24 mouse cellular contexts compared by ENCODE assay signal in genomic region chr4:139830053-139830452, GRCm38 (mm10). TPM values are rescaled to one million over a fixed set of nuclear protein-coding genes. Genes with fewer than 3 reads are reported as not detected.
DNase-seq lines count a peak whose midpoint lies in the region; ATAC-seq and TF ChIP-seq lines count a peak whose summit lies in the region.
"Had no signal": no experiment of that assay in that cellular context is flagged by ENCODE, and none has a peak within 500 bp of the region (broad histone marks: within the 10 kb centered on the region; RNA-seq: fewer than 3 reads in every experiment).

No protein-coding gene starts in this region.

- peak overlapping the region; percentile 55 for H3K4me3 ChIP-seq in forebrain, embryonic 10.5 days
- no peak overlapping the region for H3K4me3 ChIP-seq in forebrain, postnatal 0 days (ENCODE audit: low read depth, low read length)
- H3K4me3 ChIP-seq in embryonic facial prominence, embryonic 11.5 days (ENCODE audit: low read depth, low read length), result peak overlapping the region; percentile 39
- H3K4me3 ChIP-seq in limb, embryonic 14.5 days (replicated peaks; ENCODE audit: low read length), result 0 out of 2 replicates have a peak overlapping the region, but pooled peaks have one; percentile 5
- peak overlapping the region; percentile 2 for H3K4me3 ChIP-seq in midbrain, postnatal 0 days (ENCODE audit: low read depth, low read length)
- H3K4me3 ChIP-seq in heart, embryonic 11.5 days (ENCODE audit: low read depth, low read length), result no peak overlapping the region
- H3K4me3 ChIP-seq: forebrain, embryonic 12.5 days had no signal

- no peaks in the 10 kb centered on the region for H3K9me3 ChIP-seq in forebrain, embryonic 10.5 days
- no peaks in the 10 kb centered on the region for H3K9me3 ChIP-seq in forebrain, postnatal 0 days (ENCODE audit: low read length)
- H3K9me3 ChIP-seq in embryonic facial prominence, embryonic 11.5 days (replicated peaks; ENCODE audit: control insufficient read depth, low read length), result no peaks in the 10 kb centered on the region
- no peaks in the 10 kb centered on the region for H3K9me3 ChIP-seq in limb, embryonic 14.5 days (ENCODE audit: control insufficient read depth, low read length)
- no peaks in the 10 kb centered on the region for H3K9me3 ChIP-seq in midbrain, postnatal 0 days (ENCODE audit: low read length)
- no peaks in the 10 kb centered on the region for H3K9me3 ChIP-seq in heart, embryonic 11.5 days (replicated peaks; ENCODE audit: control insufficient read depth, low read length)
- H3K9me3 ChIP-seq: forebrain, embryonic 12.5 days had no signal

- H3K27me3 ChIP-seq in forebrain, embryonic 10.5 days (ENCODE audit: poor library complexity, severe bottlenecking), result peaks cover 100% of the 10 kb centered on the region
- peaks cover 88% of the 10 kb centered on the region for H3K27me3 ChIP-seq in forebrain, postnatal 0 days (ENCODE audit: insufficient read depth, low read length)
- peaks cover 94% of the 10 kb centered on the region for H3K27me3 ChIP-seq in embryonic facial prominence, embryonic 11.5 days (ENCODE audit: control insufficient read depth, insufficient read depth, low read length)
- peaks cover 99% of the 10 kb centered on the region for H3K27me3 ChIP-seq in limb, embryonic 14.5 days (ENCODE audit: control insufficient read depth, insufficient read depth, low read length)
- peaks cover 37% of the 10 kb centered on the region for H3K27me3 ChIP-seq in midbrain, postnatal 0 days (ENCODE audit: insufficient read depth, low read length)
- peaks cover 100% of the 10 kb centered on the region for H3K27me3 ChIP-seq in heart, embryonic 11.5 days (ENCODE audit: control insufficient read depth, insufficient read depth, low read length)

- 3% methylated on average over 14 of the region's 14 CpGs for WGBS in forebrain, embryonic 10.5 days
- 9% methylated on average over 14 of the region's 14 CpGs for WGBS in forebrain, postnatal 0 days
- WGBS in embryonic facial prominence, embryonic 11.5 days, result 4% methylated on average over 14 of the region's 14 CpGs
- 2% methylated on average over 14 of the region's 14 CpGs for WGBS in limb, embryonic 14.5 days
- WGBS in midbrain, postnatal 0 days, result 15% methylated on average over 14 of the region's 14 CpGs
- 2% methylated on average over 14 of the region's 14 CpGs for WGBS in heart, embryonic 11.5 days (ENCODE audit: insufficient replicate concordance)

- H3K27ac ChIP-seq in forebrain, embryonic 10.5 days, result peak overlapping the region; percentile 78; the same call in 1 of the 2 replicates
- H3K27ac ChIP-seq in forebrain, postnatal 0 days (ENCODE audit: low read depth, low read length), result no peak overlapping the region
- H3K27ac ChIP-seq in embryonic facial prominence, embryonic 11.5 days (replicated peaks; ENCODE audit: low read depth, low read length), result no peak overlapping the region
- H3K27ac ChIP-seq in limb, embryonic 14.5 days (replicated peaks; ENCODE audit: low read depth, low read length), result no peak overlapping the region
- H3K27ac ChIP-seq in midbrain, postnatal 0 days (ENCODE audit: low read depth, low read length), result 0 out of 2 replicates have a peak overlapping the region, but pooled peaks have one; percentile 13
- no peak overlapping the region for H3K27ac ChIP-seq in heart, embryonic 11.5 days (ENCODE audit: low read depth, low read length)
- H3K27ac ChIP-seq: forebrain, embryonic 12.5 days had no signal

- H3K4me1 ChIP-seq in forebrain, embryonic 10.5 days, result peaks cover 90% of the 10 kb centered on the region
- no peaks in the 10 kb centered on the region for H3K4me1 ChIP-seq in forebrain, postnatal 0 days (ENCODE audit: insufficient read depth)
- H3K4me1 ChIP-seq in embryonic facial prominence, embryonic 11.5 days (ENCODE audit: control insufficient read depth, insufficient read depth, low read length), result peaks cover 6% of the 10 kb centered on the region
- peaks cover 3% of the 10 kb centered on the region; the same call in 1 of the 2 replicates for H3K4me1 ChIP-seq in limb, embryonic 14.5 days (ENCODE audit: control insufficient read depth, insufficient read depth, low read length)
- H3K4me1 ChIP-seq in midbrain, postnatal 0 days (ENCODE audit: insufficient read depth, low read length), result no peaks in the 10 kb centered on the region
- peaks cover 6% of the 10 kb centered on the region for H3K4me1 ChIP-seq in heart, embryonic 11.5 days (ENCODE audit: control insufficient read depth, insufficient read depth, low read length)

- DNase-seq in forebrain, embryonic 10.5 days (ENCODE audit: extremely low spot score, low spot score), result no peak
- no peak for DNase-seq in forebrain, postnatal 0 days
- DNase-seq in embryonic facial prominence, embryonic 11.5 days (ENCODE audit: low spot score), result no peak
- DNase-seq in limb, embryonic 14.5 days (ENCODE audit: low spot score), result no peak
- no peak for DNase-seq in midbrain, postnatal 0 days (ENCODE audit: low spot score)
- DNase-seq in adrenal gland, adult (ENCODE audit: inconsistent age in 2 of 2, low spot score in 1 of 2), result no peak
- DNase-seq in gastrocnemius, postnatal 25 days, result no peak
- DNase-seq: adrenal gland, postnatal 36 days; cerebellum, adult 9-10 months; heart, adult 18-20 months; lung, embryonic 14.5 days; retina, postnatal 1 day; thymus, adult 2 months had no signal

- no peak for TF ChIP-seq POLR2A in limb, embryonic 14.5 days (IDR thresholded peaks at IDR 0.05; ENCODE audit: borderline replicate concordance, extremely low read depth, insufficient read depth, insufficient read length)

- no peak overlapping the region for H3K9ac ChIP-seq in forebrain, postnatal 0 days
- H3K9ac ChIP-seq in embryonic facial prominence, embryonic 11.5 days (replicated peaks; ENCODE audit: low read length), result peak overlapping the region; percentile 22; the same call in 1 of the 2 replicates
- peak overlapping the region; percentile 12; the same call in 1 of the 2 replicates for H3K9ac ChIP-seq in limb, embryonic 14.5 days (ENCODE audit: low read depth, low read length, severe bottlenecking)
- no peak overlapping the region for H3K9ac ChIP-seq in midbrain, postnatal 0 days (replicated peaks; ENCODE audit: low read length, poor library complexity, severe bottlenecking)
- H3K9ac ChIP-seq in heart, embryonic 11.5 days (ENCODE audit: low read depth, low read length), result no peak overlapping the region
- H3K9ac ChIP-seq: forebrain, embryonic 12.5 days; lung, embryonic 14.5 days had no signal

- no peak overlapping the region for H3K4me2 ChIP-seq in forebrain, postnatal 0 days (ENCODE audit: low read depth)
- H3K4me2 ChIP-seq in embryonic facial prominence, embryonic 11.5 days (ENCODE audit: low read depth, low read length), result peak overlapping the region; percentile 32
- H3K4me2 ChIP-seq in limb, embryonic 14.5 days (replicated peaks; ENCODE audit: low read depth, low read length, severe bottlenecking), result no peak overlapping the region
- peak overlapping the region; percentile 44 for H3K4me2 ChIP-seq in midbrain, postnatal 0 days (ENCODE audit: low read depth, low read length, poor library complexity, severe bottlenecking)
- H3K4me2 ChIP-seq in heart, embryonic 11.5 days, result no peak overlapping the region
- H3K4me2 ChIP-seq: forebrain, embryonic 12.5 days; liver, embryonic 11.5 days; lung, embryonic 14.5 days had no signal

- TF ChIP-seq CTCF in forebrain, postnatal 0 days (IDR thresholded peaks at IDR 0.05; ENCODE audit: low read depth), result no peak
- TF ChIP-seq CTCF in midbrain, postnatal 0 days (IDR thresholded peaks at IDR 0.05), result no peak

- H3K36me3 ChIP-seq in forebrain, embryonic 10.5 days (replicated peaks), result no peaks in the 10 kb centered on the region
- H3K36me3 ChIP-seq in forebrain, postnatal 0 days (ENCODE audit: insufficient read depth), result no peaks in the 10 kb centered on the region
- no peaks in the 10 kb centered on the region for H3K36me3 ChIP-seq in embryonic facial prominence, embryonic 11.5 days (replicated peaks; ENCODE audit: control insufficient read depth, insufficient read depth, low read depth, low read length)
- no peaks in the 10 kb centered on the region for H3K36me3 ChIP-seq in limb, embryonic 14.5 days (ENCODE audit: control insufficient read depth, insufficient read depth, low read length)
- no peaks in the 10 kb centered on the region for H3K36me3 ChIP-seq in midbrain, postnatal 0 days (ENCODE audit: insufficient read depth, low read length)
- H3K36me3 ChIP-seq in heart, embryonic 11.5 days (ENCODE audit: control insufficient read depth, insufficient read depth, low read length), result no peaks in the 10 kb centered on the region
- H3K36me3 ChIP-seq: forebrain, embryonic 12.5 days had no signal

- ATAC-seq in forebrain, postnatal 0 days, result no peak
- ATAC-seq in embryonic facial prominence, embryonic 11.5 days (replicated peaks; ENCODE audit: insufficient number of reproducible peaks, low FRiP score, low TSS enrichment, low read depth), result no peak
- ATAC-seq in limb, embryonic 14.5 days (ENCODE audit: low FRiP score, low read depth), result no peak
- no peak for ATAC-seq in midbrain, postnatal 0 days (ENCODE audit: low FRiP score)
- no peak for ATAC-seq in heart, embryonic 11.5 days (replicated peaks; ENCODE audit: insufficient number of reproducible peaks, low FRiP score, low TSS enrichment)
- ATAC-seq: activated CD4-positive, CD25-positive, alpha-beta regulatory T cell, adult 4 months had no signal

RNA-seq across cellular contexts. Expression of gene Pax7, which starts 3.3 kb away (rescaled TPM):
- polyA plus RNA-seq in forebrain, embryonic 10.5 days (2016; fragmentation: Nextera tagmentation; extraction: Ambion mirVana), result 2.2 and 2.4 TPM in 2 replicates
- total RNA-seq in forebrain, postnatal 0 days (2014; rRNA removed), result 0.05 and 0.31 TPM in 2 replicates
- polyA plus RNA-seq in forebrain, postnatal 0 days (2015; fragmentation: Nextera tagmentation; extraction: Ambion mirVana), result not detected in 2 replicates
- 1.9 and 2.0 TPM in 2 replicates for polyA plus RNA-seq in embryonic facial prominence, embryonic 11.5 days (2014; fragmentation: Nextera tagmentation; extraction: Ambion mirVana)
- polyA plus RNA-seq in limb, embryonic 14.5 days (2012; rRNA removed), result 4.7 and 7.0 TPM in 2 replicates
- 1.0 and 1.9 TPM in 2 replicates for polyA plus RNA-seq in limb, embryonic 14.5 days (2014; fragmentation: Nextera tagmentation; extraction: Ambion mirVana)
- total RNA-seq in midbrain, postnatal 0 days (2014; rRNA removed), result 34.9 and 36.0 TPM in 2 replicates
- polyA plus RNA-seq in midbrain, postnatal 0 days (2015; fragmentation: Nextera tagmentation; extraction: Ambion mirVana), result 3.0 and 3.4 TPM in 2 replicates
- total RNA-seq in gastrocnemius, postnatal 25 days (2021), result 1 to 10 TPM; 1.6 to 2.4 TPM
- polyA plus RNA-seq in heart, embryonic 11.5 days (2014; fragmentation: Nextera tagmentation; extraction: Ambion mirVana), result 0.04 and 0.11 TPM in 2 replicates
- total RNA-seq: adrenal gland, postnatal 36 days; CH12.LX; heart, adult 18-20 months; megakaryocyte, adult 5-6 weeks; neutrophil, adult 5-6 weeks had no signal
- polyA plus RNA-seq: activated CD4-positive, CD25-positive, alpha-beta regulatory T cell, adult 4 months; heart, embryonic 16.5 days; kidney, embryonic 14.5 days; large intestine, adult 2 months; lung, embryonic 14.5 days; stomach, embryonic 14.5 days had no signal

Comparison
In these comparisons a context has a peak if more than half of its experiments do, and no peak if none do; other contexts are left out.
1. H3K27ac ChIP-seq: peak in forebrain, embryonic 10.5 days (single experiment) and midbrain, postnatal 0 days (single experiment); none in forebrain, postnatal 0 days (single experiment), embryonic facial prominence, embryonic 11.5 days (single experiment), limb, embryonic 14.5 days (single experiment) and heart, embryonic 11.5 days (single experiment).
2. H3K4me3 ChIP-seq: peak in forebrain, embryonic 10.5 days (single experiment), embryonic facial prominence, embryonic 11.5 days (single experiment), limb, embryonic 14.5 days (single experiment) and midbrain, postnatal 0 days (single experiment); none in forebrain, postnatal 0 days (single experiment) and heart, embryonic 11.5 days (single experiment).
3. H3K4me2 ChIP-seq: peak in embryonic facial prominence, embryonic 11.5 days (single experiment) and midbrain, postnatal 0 days (single experiment); none in forebrain, postnatal 0 days (single experiment), limb, embryonic 14.5 days (single experiment) and heart, embryonic 11.5 days (single experiment).
4. H3K9ac ChIP-seq: peak in embryonic facial prominence, embryonic 11.5 days (single experiment) and limb, embryonic 14.5 days (single experiment); none in forebrain, postnatal 0 days (single experiment), midbrain, postnatal 0 days (single experiment) and heart, embryonic 11.5 days (single experiment).